Mouse (Mus musculus): ENCODE results near the gene Unc5cl. TPM values are rescaled to one million over a fixed set of nuclear protein-coding genes. Genes with fewer than 3 reads are reported as not detected.
A peak's percentile ranks its signal among the peaks of the same experiment; 100 is the strongest.

Unc5cl gene
- polyA plus RNA-seq, 1 experiment from 2014 or later = not detected

DNA sequence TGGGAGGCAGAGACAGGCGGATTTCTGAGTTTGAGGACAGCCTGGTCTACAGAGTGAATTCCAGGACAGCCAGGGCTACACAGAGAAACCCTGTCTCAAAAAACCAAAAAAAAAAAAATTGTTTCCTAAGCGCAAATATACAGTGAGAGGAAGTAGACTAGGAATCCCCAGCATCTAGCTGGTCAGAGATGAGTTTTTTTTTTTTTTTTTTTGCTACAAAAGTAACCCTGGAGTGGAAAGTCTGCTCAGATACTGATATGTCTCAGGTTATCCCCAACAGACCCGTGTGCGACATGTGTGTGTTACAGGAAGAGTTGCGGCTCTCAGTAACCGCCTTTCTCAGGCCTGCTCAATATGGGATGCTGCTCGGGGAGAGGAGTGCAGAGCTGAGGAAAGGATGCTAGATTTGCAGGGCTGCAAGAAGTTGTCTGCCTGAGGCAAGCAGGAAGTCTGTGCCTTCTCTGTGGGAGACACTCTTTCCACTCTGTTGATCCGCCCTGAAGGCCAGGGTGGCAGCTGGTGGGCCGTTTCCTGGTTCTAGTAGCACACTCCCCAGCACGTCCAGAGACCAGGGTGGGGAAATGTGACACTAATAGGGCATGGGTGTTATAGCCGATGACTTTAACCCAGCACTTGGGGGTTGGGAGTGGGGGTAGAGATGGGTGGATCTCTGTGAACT is 26.7 kb upstream of the Unc5cl start:
- H3K27me3 ChIP-seq (ENCODE audit: control insufficient read depth, insufficient read depth, low read length) = no peaks in the 10 kb centered on the region
- H3K9ac ChIP-seq (ENCODE audit: low read length) = no peak overlapping the region
- 74% methylated on average over 11 of the region's 11 CpGs for WGBS
- H3K4me1 ChIP-seq (ENCODE audit: control insufficient read depth, insufficient read depth, low read length) = peaks cover 4% of the 10 kb centered on the region
- H3K4me3 ChIP-seq (ENCODE audit: low read depth, low read length) = no peak overlapping the region
- ATAC-seq (ENCODE audit: low FRiP score) = no peak
- H3K27ac ChIP-seq (ENCODE audit: low read depth, low read length) = no peak overlapping the region
- H3K36me3 ChIP-seq (ENCODE audit: control insufficient read depth, insufficient read depth, low read length) = no peaks in the 10 kb centered on the region
- H3K9me3 ChIP-seq (ENCODE audit: control insufficient read depth, low read length) = no peaks in the 10 kb centered on the region
- no peak overlapping the region for H3K4me2 ChIP-seq
- DNase-seq (ENCODE audit: low spot score, missing footprints) = no peak

DNA sequence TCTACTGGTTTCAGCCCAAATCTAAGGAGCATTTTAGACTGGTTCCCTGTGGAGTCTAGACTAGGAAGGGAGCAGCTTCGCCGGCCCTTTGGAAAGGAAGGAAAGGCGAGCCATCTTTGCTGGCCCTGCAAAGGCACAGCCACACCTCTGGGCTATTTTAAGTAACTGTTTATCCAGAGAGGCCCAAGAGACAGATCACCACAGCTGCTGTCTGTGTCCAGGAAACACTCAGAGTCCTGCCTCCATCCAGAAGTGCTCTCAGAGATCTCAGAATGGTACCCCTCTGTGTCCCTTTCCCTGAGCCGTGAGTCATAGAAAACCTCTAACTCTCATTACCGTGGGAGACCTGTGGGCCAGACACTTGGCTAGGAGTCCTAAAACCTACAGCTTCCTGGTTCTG is 24.3 kb upstream of the Unc5cl start:
- no peak overlapping the region for H3K9ac ChIP-seq (ENCODE audit: low read length)
- H3K27ac ChIP-seq (ENCODE audit: low read depth, low read length) = no peak overlapping the region
- H3K9me3 ChIP-seq (ENCODE audit: control insufficient read depth, low read length) = no peaks in the 10 kb centered on the region
- no peaks in the 10 kb centered on the region for H3K36me3 ChIP-seq (ENCODE audit: control insufficient read depth, insufficient read depth, low read length)
- WGBS = 78% methylated on average over 5 of the region's 5 CpGs
- H3K27me3 ChIP-seq (ENCODE audit: control insufficient read depth, insufficient read depth, low read length) = no peaks in the 10 kb centered on the region
- H3K4me3 ChIP-seq (ENCODE audit: low read depth, low read length) = no peak overlapping the region
- peaks cover 4% of the 10 kb centered on the region for H3K4me1 ChIP-seq (ENCODE audit: control insufficient read depth, insufficient read depth, low read length)
- ATAC-seq (ENCODE audit: low FRiP score) (no peak), DNase-seq (ENCODE audit: low spot score, missing footprints) (peak; percentile 67)
- H3K4me2 ChIP-seq = no peak overlapping the region

DNA sequence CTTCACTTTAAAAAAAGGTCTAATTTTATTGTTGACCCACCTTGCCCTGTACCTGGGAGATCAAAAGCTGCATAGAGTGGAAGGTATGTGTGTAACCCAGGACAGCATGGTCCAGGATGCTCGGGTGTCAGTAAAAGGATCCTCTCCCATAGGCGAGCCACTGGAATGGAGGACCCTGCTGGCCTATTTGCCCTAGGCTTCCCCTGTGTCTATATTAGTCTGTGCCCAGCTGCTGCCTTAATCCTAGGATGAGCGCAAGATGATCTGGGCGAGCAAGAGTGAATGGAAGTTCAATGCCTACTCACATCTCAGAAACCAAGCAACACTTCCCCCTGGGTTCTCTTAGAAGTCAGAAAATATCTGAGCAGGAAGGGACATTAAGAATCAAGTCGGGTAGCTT is 23.6 kb upstream of the Unc5cl start:
- H3K9me3 ChIP-seq (ENCODE audit: control insufficient read depth, low read length) = no peaks in the 10 kb centered on the region
- WGBS = 75% methylated on average over 5 of the region's 5 CpGs
- H3K4me1 ChIP-seq (ENCODE audit: control insufficient read depth, insufficient read depth, low read length) = peaks cover 4% of the 10 kb centered on the region
- ATAC-seq (ENCODE audit: low FRiP score) (no peak), DNase-seq (ENCODE audit: low spot score, missing footprints) (no peak)
- no peak overlapping the region for H3K27ac ChIP-seq (ENCODE audit: low read depth, low read length)
- H3K27me3 ChIP-seq (ENCODE audit: control insufficient read depth, insufficient read depth, low read length) = no peaks in the 10 kb centered on the region
- H3K4me2 ChIP-seq = no peak overlapping the region
- no peaks in the 10 kb centered on the region for H3K36me3 ChIP-seq (ENCODE audit: control insufficient read depth, insufficient read depth, low read length)
- no peak overlapping the region for H3K9ac ChIP-seq (ENCODE audit: low read length)
- no peak overlapping the region for H3K4me3 ChIP-seq (ENCODE audit: low read depth, low read length)

DNA sequence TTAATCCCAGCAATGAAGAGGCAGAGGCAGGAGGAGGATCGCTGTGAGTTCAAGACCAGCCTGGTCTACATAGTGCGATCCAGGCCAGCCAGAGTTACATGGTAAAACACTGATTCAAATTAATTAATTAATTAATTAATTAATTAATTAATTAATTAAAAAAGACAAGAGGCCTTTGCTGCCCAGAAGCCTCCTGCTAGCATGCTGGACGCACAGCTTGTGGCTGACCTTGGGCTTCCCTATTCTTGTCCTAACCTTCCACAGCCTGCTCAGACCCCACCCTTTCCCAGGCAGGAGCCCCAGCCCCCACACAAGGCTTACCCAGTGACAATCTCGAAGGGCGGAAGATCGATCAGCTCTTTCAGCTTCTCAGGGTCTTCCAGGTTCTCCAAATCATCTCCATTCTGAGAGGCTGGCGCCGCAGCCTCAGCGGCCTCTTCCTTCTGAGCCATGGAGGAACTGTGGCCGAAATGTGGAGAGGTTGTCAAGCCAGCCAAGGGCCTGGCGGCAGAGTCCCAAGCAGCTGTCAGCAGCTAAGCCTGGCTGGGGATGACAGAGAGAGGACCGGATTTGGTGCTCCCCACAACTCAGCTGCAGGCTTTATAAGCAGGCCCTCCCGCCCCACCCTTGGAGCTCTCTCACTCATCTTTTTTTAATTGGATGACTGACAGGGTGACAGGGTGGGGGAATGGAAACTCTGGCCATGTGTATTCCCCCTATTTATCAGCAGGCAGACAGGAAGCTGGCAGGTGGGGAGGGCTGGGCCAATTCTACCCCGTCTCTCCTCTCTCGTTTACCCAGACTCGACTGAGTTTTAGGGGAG is 22.3 kb upstream of the Unc5cl start, which contains the start of gene Apobec2:
Gene Apobec2 (minus strand): TSS at position 773 of the 823 bp plus-strand sequence.
- Histone ChIP-seq H3K36me3 (ENCODE audit: control insufficient read depth, insufficient read depth, low read length) (no peaks in the 10 kb centered on the region), H3K9me3 (ENCODE audit: control insufficient read depth, low read length) (no peaks in the 10 kb centered on the region), H3K9ac (ENCODE audit: low read length) (no peak within 1 kb of the TSS), H3K27ac (ENCODE audit: low read depth, low read length) (no peak within 1 kb of the TSS; the same call in 1 of the 2 replicates), H3K4me3 (ENCODE audit: low read depth, low read length) (no peak within 1 kb of the TSS), H3K4me2 (no peak within 1 kb of the TSS), H3K4me1 (ENCODE audit: control insufficient read depth, insufficient read depth, low read length) (peaks cover 4% of the 10 kb centered on the region), H3K27me3 (ENCODE audit: control insufficient read depth, insufficient read depth, low read length) (no peaks in the 10 kb centered on the region)
- peak; percentile 65 for DNase-seq (ENCODE audit: low spot score, missing footprints)
- peak; percentile 34; the same call in 1 of the 2 replicates for ATAC-seq (ENCODE audit: low FRiP score)
- WGBS = 76% methylated on average over 16 of the region's 16 CpGs

DNA sequence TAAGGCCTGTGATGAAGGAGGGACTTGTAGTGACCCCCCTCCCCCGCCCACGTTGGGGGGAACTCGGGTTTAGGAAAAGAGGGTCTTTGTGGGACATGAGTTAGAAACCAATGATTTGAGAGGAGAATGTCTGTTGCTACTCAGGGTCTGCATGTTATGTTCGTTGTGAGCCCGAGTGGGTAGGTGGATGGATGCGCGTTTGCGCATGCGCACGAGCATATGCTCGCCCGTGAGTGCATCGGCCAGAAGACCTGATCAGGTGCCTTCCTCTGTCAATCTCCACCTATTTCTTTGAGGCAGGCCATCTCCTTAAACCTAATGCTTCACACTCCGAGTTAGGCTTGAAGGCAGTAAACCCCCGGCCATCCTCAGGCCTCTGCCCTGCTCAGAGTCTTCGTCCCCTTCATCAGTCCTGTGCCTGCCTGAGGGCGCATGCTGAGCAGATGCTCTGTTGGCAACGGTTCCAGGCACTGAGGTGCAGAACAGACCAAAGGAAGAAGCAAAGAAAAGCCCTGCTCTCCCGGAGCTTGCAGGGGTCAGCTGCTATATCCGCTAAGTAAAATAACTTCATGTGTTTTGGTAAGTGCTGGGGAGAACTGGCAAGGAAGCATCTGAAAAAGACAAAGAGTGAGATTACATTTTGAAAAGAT is 21.6 kb upstream of the Unc5cl start:
- Histone ChIP-seq H3K27ac (ENCODE audit: low read depth, low read length) (no peak overlapping the region), H3K4me1 (ENCODE audit: control insufficient read depth, insufficient read depth, low read length) (peaks cover 4% of the 10 kb centered on the region), H3K9ac (ENCODE audit: low read length) (no peak overlapping the region), H3K27me3 (ENCODE audit: control insufficient read depth, insufficient read depth, low read length) (no peaks in the 10 kb centered on the region), H3K4me2 (no peak overlapping the region), H3K9me3 (ENCODE audit: control insufficient read depth, low read length) (no peaks in the 10 kb centered on the region), H3K36me3 (ENCODE audit: control insufficient read depth, insufficient read depth, low read length) (no peaks in the 10 kb centered on the region), H3K4me3 (ENCODE audit: low read depth, low read length) (no peak overlapping the region)
- WGBS = 89% methylated on average over 20 of the region's 20 CpGs
- DNase-seq (ENCODE audit: low spot score, missing footprints) (no peak), ATAC-seq (ENCODE audit: low FRiP score) (no peak)

- ATAC-seq (ENCODE audit: low FRiP score) (no peak), DNase-seq (ENCODE audit: low spot score, missing footprints) (no peak)
- Histone ChIP-seq H3K4me3 (ENCODE audit: low read depth, low read length) (no peak overlapping the region), H3K4me2 (no peak overlapping the region), H3K27me3 (ENCODE audit: control insufficient read depth, insufficient read depth, low read length) (no peaks in the 10 kb centered on the region), H3K9ac (ENCODE audit: low read length) (no peak overlapping the region), H3K9me3 (ENCODE audit: control insufficient read depth, low read length) (no peaks in the 10 kb centered on the region), H3K4me1 (ENCODE audit: control insufficient read depth, insufficient read depth, low read length) (peaks cover 4% of the 10 kb centered on the region), H3K36me3 (ENCODE audit: control insufficient read depth, insufficient read depth, low read length) (no peaks in the 10 kb centered on the region), H3K27ac (ENCODE audit: low read depth, low read length) (no peak overlapping the region)
- 81% methylated on average over 6 of the region's 6 CpGs for WGBS
Observed at GRCm38 (mm10) chr17:48433689-48434330, 20.9 kb upstream of the Unc5cl start.

DNA sequence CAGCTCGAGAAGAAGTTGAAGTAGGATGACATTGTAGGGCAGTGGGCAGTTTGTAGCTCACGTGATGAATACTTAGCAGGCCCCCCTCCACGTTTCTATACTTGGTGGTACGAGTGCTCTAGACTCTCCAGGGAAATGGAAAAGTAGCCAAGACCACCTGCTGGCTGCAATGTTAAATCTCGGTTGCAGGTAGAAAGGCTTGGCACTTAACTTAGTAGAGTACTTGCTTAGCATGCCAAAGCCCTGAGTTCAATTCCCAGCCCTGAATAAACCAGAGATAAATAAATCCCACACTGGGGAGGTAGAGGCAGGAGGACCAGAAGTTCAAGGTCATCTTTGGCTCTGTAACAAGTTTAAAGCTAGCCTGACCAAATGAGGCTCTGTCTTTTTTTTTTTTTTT is 20.2 kb upstream of the Unc5cl start:
- Histone ChIP-seq H3K4me2 (no peak overlapping the region), H3K27ac (ENCODE audit: low read depth, low read length) (no peak overlapping the region), H3K9me3 (ENCODE audit: control insufficient read depth, low read length) (no peaks in the 10 kb centered on the region), H3K27me3 (ENCODE audit: control insufficient read depth, insufficient read depth, low read length) (no peaks in the 10 kb centered on the region), H3K9ac (ENCODE audit: low read length) (no peak overlapping the region), H3K4me1 (ENCODE audit: control insufficient read depth, insufficient read depth, low read length) (peaks cover 4% of the 10 kb centered on the region), H3K36me3 (ENCODE audit: control insufficient read depth, insufficient read depth, low read length) (no peaks in the 10 kb centered on the region), H3K4me3 (ENCODE audit: low read depth, low read length) (no peak overlapping the region)
- DNase-seq (ENCODE audit: low spot score, missing footprints) (peak; percentile 68), ATAC-seq (ENCODE audit: low FRiP score) (no peak)
- WGBS = 79% methylated on average over 5 of the region's 5 CpGs

DNA sequence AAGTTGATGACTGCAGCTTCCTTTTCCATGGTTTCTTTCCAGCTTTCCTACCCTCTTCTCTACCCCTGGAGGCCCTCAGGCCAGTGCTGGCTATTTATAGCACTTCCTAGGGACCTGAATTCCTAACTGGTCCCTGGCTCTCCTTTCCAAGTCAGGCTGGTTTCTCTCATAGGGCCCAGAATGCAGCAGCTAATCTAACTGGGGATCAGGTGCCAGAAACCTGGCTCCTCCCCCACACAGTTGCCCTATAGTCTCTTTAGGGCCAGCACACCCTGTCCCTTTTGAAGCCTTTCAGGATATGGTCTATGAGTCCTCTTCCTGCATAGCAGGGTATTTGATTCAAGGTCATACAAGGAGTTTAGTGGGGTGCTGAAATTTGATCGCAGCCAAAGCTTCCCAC is 18.2 kb upstream of the Unc5cl start:
- no peak overlapping the region for H3K4me3 ChIP-seq (ENCODE audit: low read depth, low read length)
- peak; percentile 69 for DNase-seq (ENCODE audit: low spot score, missing footprints)

More for the DNA sequence above, 18.2 kb upstream of the Unc5cl start:
- no peak overlapping the region for H3K27ac ChIP-seq (ENCODE audit: low read depth, low read length)
- ATAC-seq (ENCODE audit: low FRiP score) = no peak
- no peak overlapping the region for H3K9ac ChIP-seq (ENCODE audit: low read length)
- H3K9me3 ChIP-seq (ENCODE audit: control insufficient read depth, low read length) = no peaks in the 10 kb centered on the region
- WGBS = 96% methylated on average over 1 of the region's 1 CpGs
- H3K4me2 ChIP-seq = no peak overlapping the region
- peaks cover 4% of the 10 kb centered on the region for H3K4me1 ChIP-seq (ENCODE audit: control insufficient read depth, insufficient read depth, low read length)
- no peaks in the 10 kb centered on the region for H3K27me3 ChIP-seq (ENCODE audit: control insufficient read depth, insufficient read depth, low read length)
- H3K36me3 ChIP-seq (ENCODE audit: control insufficient read depth, insufficient read depth, low read length) = no peaks in the 10 kb centered on the region

Data from midbrain, embryonic 11.5 days (tissue).